Mouse (Mus musculus): ENCODE results near the gene Ift46.

Ift46 gene

GRCm38 (mm10) chr9:44767101-44768028, at the start of gene Ift46, which contains the start of gene Arcn1:
Ift46 (plus strand) TSS chr9:44767908.
Arcn1 (minus strand) TSS chr9:44767845.
- peak; percentile 67 to 70 for DNase-seq (ENCODE audit: low spot score in 2 of 2)

GRCm38 (mm10) chr9:44718937-44719631, 48.6 kb upstream of the Ift46 start:
- DNase-seq (ENCODE audit: low spot score in 2 of 2), result no peak

GRCm38 (mm10) chr9:44719632-44720357, 47.9 kb upstream of the Ift46 start:
- DNase-seq (ENCODE audit: low spot score in 2 of 2), result no peak

- no peak for DNase-seq (ENCODE audit: low spot score in 2 of 2)
Measured at GRCm38 (mm10) chr9:44720358-44721153, 47.2 kb upstream of the Ift46 start.

GRCm38 (mm10) chr9:44721154-44721876, 46.4 kb upstream of the Ift46 start:
- DNase-seq (ENCODE audit: low spot score in 2 of 2), result peak; percentile 62 to 80

GRCm38 (mm10) chr9:44721877-44722186, 45.9 kb upstream of the Ift46 start:
- DNase-seq (ENCODE audit: low spot score in 2 of 2), result no peak

- DNase-seq (ENCODE audit: low spot score in 2 of 2), result no peak
Measured at GRCm38 (mm10) chr9:44722575-44722974, 45.1 kb upstream of the Ift46 start.

- DNase-seq (ENCODE audit: low spot score in 2 of 2), result no peak
Measured at GRCm38 (mm10) chr9:44723008-44723407, 44.7 kb upstream of the Ift46 start.

- no peak for DNase-seq (ENCODE audit: low spot score in 2 of 2)
Measured at GRCm38 (mm10) chr9:44723521-44724041, 44.1 kb upstream of the Ift46 start.

- DNase-seq (ENCODE audit: low spot score in 2 of 2), result peak; percentile 34 to 51
Measured at GRCm38 (mm10) chr9:44724223-44724622, 43.5 kb upstream of the Ift46 start.

GRCm38 (mm10) chr9:44724665-44725064, 43.0 kb upstream of the Ift46 start:
- DNase-seq (ENCODE audit: low spot score in 2 of 2), result no peak

GRCm38 (mm10) chr9:44726431-44727146, 41.1 kb upstream of the Ift46 start:
- no peak for DNase-seq (ENCODE audit: low spot score in 2 of 2)

GRCm38 (mm10) chr9:44727441-44727840, 40.3 kb upstream of the Ift46 start:
- no peak for DNase-seq (ENCODE audit: low spot score in 2 of 2)

GRCm38 (mm10) chr9:44732130-44732549, 35.6 kb upstream of the Ift46 start:
- DNase-seq (ENCODE audit: low spot score in 2 of 2), result no peak

- no peak for DNase-seq (ENCODE audit: low spot score in 2 of 2)
Measured at GRCm38 (mm10) chr9:44732921-44733530, 34.7 kb upstream of the Ift46 start.

GRCm38 (mm10) chr9:44733671-44734523, 33.8 kb upstream of the Ift46 start:
- DNase-seq (ENCODE audit: low spot score in 2 of 2), result peak in 1 of 2 experiments; percentile 37

GRCm38 (mm10) chr9:44734524-44735494, 32.9 kb upstream of the Ift46 start, which contains the start of gene Phldb1:
Phldb1 (minus strand) TSS chr9:44735198.
- peak in 1 of 2 experiments; percentile 55 for DNase-seq (ENCODE audit: low spot score in 2 of 2)
